Mouse (Mus musculus) embryonic facial prominence, embryonic 14.5 days (tissue): ENCODE measurements around the gene Zfp68. TPM values are rescaled to one million over a fixed set of nuclear protein-coding genes. Genes with fewer than 3 reads are reported as not detected.

Experiments used
- ATAC-seq: fragments of 200-750 bp; cut with Nextera tagmentation; 2 replicates; pipeline ENCODE4 v1.8.0; 2017; ENCODE audit warnings: low read depth, moderate number of reproducible peaks, moderate TSS enrichment
- DNase-seq: peaks from one replicate; pipeline ENCODE4 v3.0.0-alpha.2; 2015; ENCODE audit warnings: low spot score
- H3K27ac ChIP-seq: fragments of 300-500 bp; sonication (generic); replicated peaks from 2 replicates; pipeline ENCODE4 v1.5.1; 2014; ENCODE audit warnings: low read depth, mild to moderate bottlenecking, low read length, moderate library complexity
- H3K27me3 ChIP-seq: fragments of 300-500 bp; sonication (generic); replicated peaks from 2 replicates; pipeline ENCODE4 v1.6.1; 2014; ENCODE audit warnings: low read length; ENCODE audit not compliant: control insufficient read depth, insufficient read depth
- H3K36me3 ChIP-seq: fragments of 300-500 bp; sonication (generic); 2 replicates; pipeline ENCODE4 v1.6.1; 2014; ENCODE audit warnings: low read length, mixed read lengths; ENCODE audit not compliant: control insufficient read depth, insufficient read depth
- H3K4me1 ChIP-seq: fragments of 300-500 bp; sonication (generic); 2 replicates; pipeline ENCODE4 v1.6.1; 2014; ENCODE audit warnings: antibody characterized with exemption, low read length; ENCODE audit not compliant: control insufficient read depth, insufficient read depth
- H3K4me2 ChIP-seq: fragments of 300-500 bp; sonication (generic); 2 replicates; pipeline ENCODE4 v1.6.1; 2014; ENCODE audit warnings: low read depth, mild to moderate bottlenecking, low read length, moderate library complexity, mixed read lengths
- H3K4me3 ChIP-seq: fragments of 300-500 bp; sonication (generic); 2 replicates; pipeline ENCODE4 v1.5.1; 2014; ENCODE audit warnings: low read depth, mild to moderate bottlenecking, low read length
- H3K9ac ChIP-seq: fragments of 300-500 bp; sonication (generic); 2 replicates; pipeline ENCODE4 v1.6.1; 2014; ENCODE audit warnings: low read depth, mild to moderate bottlenecking, low read length, moderate library complexity, mixed read lengths
- H3K9me3 ChIP-seq: fragments of 300-500 bp; sonication (generic); 2 replicates; pipeline ENCODE4 v1.6.1; 2016; ENCODE audit warnings: low read length; ENCODE audit not compliant: control insufficient read depth
- WGBS: fragments of 180-500 bp; shearing (Covaris S2); extraction: QIAGEN DNeasy Blood & Tissue Kit; methylation state at CpG from one replicate; pipeline ENCODE4 v1.1.7; 2014; 5-methylcytosine and 5-hydroxymethylcytosine counted together
- polyA plus RNA-seq: library from polyadenylated mRNA; unstranded; fragments of >200 nt; fragmentation: Nextera tagmentation; extraction: Ambion mirVana; gene quantifications from 2 replicates; pipeline ENCODE4 v1.2.1, GENCODE M21; 2014

The Zfp68 gene
- polyA plus RNA-seq = 70.0 and 70.1 TPM in 2 replicates

DNA sequence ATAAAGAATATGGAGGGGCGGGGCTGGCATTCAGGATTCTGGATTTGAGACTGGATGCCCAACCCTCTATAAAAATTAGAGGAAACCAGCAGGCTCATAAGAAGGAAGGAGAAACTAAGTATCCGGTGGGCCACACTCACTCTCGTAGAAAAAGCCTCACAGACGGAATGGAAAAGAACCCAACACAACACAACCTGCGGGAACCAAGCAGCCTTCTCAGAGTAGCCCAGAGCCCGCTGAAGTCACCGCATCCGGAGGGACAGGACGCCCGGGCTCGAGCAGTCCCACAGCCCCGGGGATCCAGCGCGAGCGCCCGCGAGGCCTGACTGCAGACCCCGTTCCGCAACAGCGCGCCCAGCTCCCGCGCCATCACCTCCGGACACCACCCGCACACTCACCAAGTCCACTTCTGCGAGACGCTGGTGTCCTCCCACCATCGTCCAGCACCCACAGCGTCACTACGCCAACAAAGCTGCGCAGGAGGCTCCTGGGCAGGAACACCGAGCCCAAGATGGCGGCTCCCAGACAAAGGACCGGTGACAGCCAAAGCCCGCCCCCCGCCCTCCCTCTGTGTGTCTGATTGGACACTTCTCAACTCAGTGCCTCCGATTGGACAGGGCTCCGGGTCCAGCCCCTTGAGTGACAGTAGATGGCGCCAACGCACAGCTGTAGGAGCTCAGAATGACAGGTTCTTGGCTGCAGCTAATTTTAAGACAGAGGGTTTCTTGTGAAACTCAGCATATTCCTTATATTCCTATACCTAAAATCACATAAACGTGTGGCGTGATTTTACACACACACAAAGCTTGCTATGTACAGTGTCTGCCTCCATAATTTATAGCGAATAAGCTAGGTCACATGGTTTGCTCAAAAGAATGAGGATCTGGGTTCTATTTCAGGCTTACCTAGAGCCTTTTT, at the start of gene Zfp68:
Gene Zfp68 (minus strand): TSS at position 551 of the 918 bp plus-strand sequence.
- Histone ChIP-seq H3K4me2 (peak within 1 kb of the TSS; percentile 54), H3K9ac (peak within 1 kb of the TSS; percentile 96), H3K4me1 (peaks cover 10% of the 10 kb centered on the region; the same call in 1 of the 2 replicates), H3K36me3 (peaks cover 40% of the 10 kb centered on the region), H3K9me3 (peaks cover 40% of the 10 kb centered on the region), H3K27me3 (no peaks in the 10 kb centered on the region), H3K4me3 (peak within 1 kb of the TSS; percentile 79), H3K27ac (peak within 1 kb of the TSS; percentile 99)
- WGBS = under 1% methylated on average over 37 of the region's 43 CpGs
- peak; percentile 96 for ATAC-seq
- peak; percentile 99 for DNase-seq

DNA sequence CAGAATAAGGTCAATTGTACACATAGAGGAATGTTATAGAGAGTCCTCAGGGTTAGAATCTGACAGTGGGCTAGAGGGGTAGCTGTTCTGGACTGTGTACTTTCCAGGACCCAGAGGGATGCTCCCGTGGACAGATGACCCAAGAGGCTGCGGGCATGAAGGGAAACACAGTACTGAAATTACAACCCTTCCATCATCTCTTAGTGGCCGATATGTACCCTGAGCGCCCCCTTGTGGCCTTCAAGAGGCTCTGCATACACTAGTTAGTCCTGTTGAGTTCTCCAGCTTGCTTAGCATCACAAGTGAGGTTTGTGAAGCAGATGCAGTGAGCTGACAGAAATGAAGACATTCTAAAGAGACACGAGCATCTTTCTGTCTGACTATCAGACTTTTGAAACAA, 39.4 kb upstream of the Zfp68 start:
- WGBS = 5% methylated on average over 5 of the region's 5 CpGs
- Histone ChIP-seq H3K4me3 (no peak overlapping the region), H3K27ac (no peak overlapping the region), H3K36me3 (no peaks in the 10 kb centered on the region), H3K4me2 (no peak overlapping the region), H3K9me3 (no peaks in the 10 kb centered on the region), H3K27me3 (no peaks in the 10 kb centered on the region), H3K4me1 (no peaks in the 10 kb centered on the region), H3K9ac (no peak overlapping the region)
- DNase-seq (peak; percentile 65), ATAC-seq (0 out of 2 replicates have a peak, but pooled peaks have one; percentile 47)

DNA sequence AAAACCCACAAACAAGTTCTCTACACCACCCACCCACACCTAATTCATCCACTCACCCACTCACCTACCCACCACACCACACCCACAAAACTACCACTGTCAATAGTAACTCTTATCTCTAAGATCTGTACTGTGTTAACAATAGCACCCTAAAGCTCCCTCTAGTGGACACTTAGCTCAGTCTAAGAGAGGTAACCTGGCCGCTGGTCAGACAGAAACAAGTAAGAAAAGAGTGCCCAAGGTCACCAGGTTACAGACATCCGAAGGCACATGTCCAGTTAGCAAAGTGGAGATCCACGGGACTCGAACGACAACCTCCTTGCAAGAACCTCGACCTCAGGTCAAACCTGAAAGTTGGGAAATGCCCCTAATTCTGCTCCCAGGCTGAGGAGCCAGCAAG, 38.3 kb upstream of the Zfp68 start:
- H3K27ac ChIP-seq = no peak overlapping the region
- H3K4me3 ChIP-seq = no peak overlapping the region
- 0 out of 2 replicates have a peak, but pooled peaks have one; percentile 65 for ATAC-seq
- no peak overlapping the region for H3K9ac ChIP-seq
- no peaks in the 10 kb centered on the region for H3K27me3 ChIP-seq
- DNase-seq = peak; percentile 73
- no peaks in the 10 kb centered on the region for H3K9me3 ChIP-seq
- peaks cover 4% of the 10 kb centered on the region; the same call in 1 of the 2 replicates for H3K36me3 ChIP-seq
- no peak overlapping the region for H3K4me2 ChIP-seq
- no peaks in the 10 kb centered on the region for H3K4me1 ChIP-seq
- 27% methylated on average over 6 of the region's 6 CpGs for WGBS

DNA sequence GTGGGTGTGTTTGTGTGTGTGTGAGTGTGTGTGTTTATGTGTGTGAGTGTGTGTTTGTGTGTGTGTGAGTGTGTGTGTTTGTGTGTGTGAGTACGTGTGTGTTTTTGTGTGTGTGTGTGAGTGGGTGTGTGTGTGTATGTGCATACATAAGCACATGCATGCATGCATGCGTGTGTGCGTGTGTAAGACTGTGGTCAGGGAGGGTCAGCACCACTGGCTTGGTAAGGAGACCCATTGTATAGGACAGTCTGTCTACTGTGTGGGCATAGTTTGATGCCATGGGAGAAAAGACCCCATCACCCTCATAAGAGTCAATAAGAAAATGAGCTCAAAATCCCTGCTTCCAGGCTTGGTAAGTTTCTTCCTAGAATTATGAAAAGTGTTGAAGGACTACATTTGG, 37.8 kb upstream of the Zfp68 start:
- H3K4me3 ChIP-seq = no peak overlapping the region
- H3K9me3 ChIP-seq = no peaks in the 10 kb centered on the region
- H3K4me2 ChIP-seq = no peak overlapping the region
- no peak overlapping the region for H3K9ac ChIP-seq
- WGBS = 90% methylated on average over 3 of the region's 3 CpGs
- peaks cover 4% of the 10 kb centered on the region; the same call in 1 of the 2 replicates for H3K36me3 ChIP-seq
- no peak for DNase-seq
- no peaks in the 10 kb centered on the region for H3K4me1 ChIP-seq
- no peak for ATAC-seq
- no peak overlapping the region for H3K27ac ChIP-seq
- H3K27me3 ChIP-seq = no peaks in the 10 kb centered on the region

DNA sequence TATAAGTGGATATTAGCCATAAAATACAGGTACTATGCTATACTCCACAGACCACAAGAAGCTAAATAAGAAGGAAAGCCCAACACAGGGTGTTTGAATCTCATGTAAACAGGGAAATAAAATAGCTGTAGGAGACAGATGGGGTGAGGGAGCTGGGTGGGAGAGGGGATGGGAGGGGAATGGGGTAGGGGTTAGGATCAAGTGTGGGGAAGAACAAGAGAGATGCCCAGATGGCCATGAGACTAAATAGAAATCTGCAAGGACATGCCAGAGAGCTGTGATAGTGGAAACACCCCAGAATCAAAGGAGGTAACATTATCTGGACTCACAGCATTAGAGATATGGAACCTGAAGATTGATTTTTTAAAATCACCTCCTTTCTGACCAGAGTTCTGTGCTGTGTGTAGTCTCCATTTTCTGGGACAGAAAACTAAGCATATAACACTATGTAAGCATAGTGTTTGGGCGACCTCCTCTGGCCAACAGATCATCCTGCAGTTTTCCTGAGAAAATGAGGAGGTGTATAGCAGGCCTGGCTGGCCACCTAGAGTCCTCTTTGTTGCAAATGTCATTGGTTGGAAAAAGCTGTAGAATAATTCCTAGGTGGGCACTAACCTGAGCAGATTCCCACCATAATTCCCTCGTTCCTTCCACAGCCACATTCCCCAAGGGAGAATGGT, 37.1 kb upstream of the Zfp68 start:
- 17% methylated on average over 2 of the region's 2 CpGs for WGBS
- no peaks in the 10 kb centered on the region for H3K9me3 ChIP-seq
- no peak overlapping the region for H3K27ac ChIP-seq
- no peaks in the 10 kb centered on the region for H3K4me1 ChIP-seq
- no peak overlapping the region for H3K4me3 ChIP-seq
- H3K9ac ChIP-seq = no peak overlapping the region
- DNase-seq (peak; percentile 73), ATAC-seq (peak; percentile 93)
- no peaks in the 10 kb centered on the region for H3K27me3 ChIP-seq
- H3K4me2 ChIP-seq = no peak overlapping the region
- H3K36me3 ChIP-seq = peaks cover 10% of the 10 kb centered on the region

DNA sequence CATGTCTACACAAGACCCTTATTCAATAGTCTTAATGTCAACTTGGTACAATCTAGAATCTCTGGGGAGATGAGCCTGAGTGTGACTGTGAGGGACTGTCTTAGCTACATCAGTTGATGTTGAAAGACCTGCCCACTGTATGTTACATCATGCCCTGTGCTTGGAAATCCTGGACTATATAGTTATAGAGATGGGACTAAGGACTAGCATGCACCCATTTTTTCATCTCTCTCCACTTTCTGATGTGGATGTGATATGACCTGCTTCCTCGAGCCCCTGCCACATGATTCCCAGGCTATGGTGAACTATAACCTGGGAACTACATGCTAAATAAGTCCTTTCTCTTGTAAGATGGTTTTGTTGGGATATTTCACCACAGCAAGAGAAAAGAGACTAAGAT, 33.4 kb upstream of the Zfp68 start:
- H3K4me1 ChIP-seq = no peaks in the 10 kb centered on the region
- H3K4me2 ChIP-seq = no peak overlapping the region
- no peaks in the 10 kb centered on the region for H3K27me3 ChIP-seq
- H3K27ac ChIP-seq = no peak overlapping the region
- no peak for DNase-seq
- H3K9me3 ChIP-seq = no peaks in the 10 kb centered on the region
- peaks cover 31% of the 10 kb centered on the region for H3K36me3 ChIP-seq
- H3K4me3 ChIP-seq = no peak overlapping the region
- 100% methylated on average over 1 of the region's 1 CpGs for WGBS
- H3K9ac ChIP-seq = no peak overlapping the region
- no peak for ATAC-seq

DNA sequence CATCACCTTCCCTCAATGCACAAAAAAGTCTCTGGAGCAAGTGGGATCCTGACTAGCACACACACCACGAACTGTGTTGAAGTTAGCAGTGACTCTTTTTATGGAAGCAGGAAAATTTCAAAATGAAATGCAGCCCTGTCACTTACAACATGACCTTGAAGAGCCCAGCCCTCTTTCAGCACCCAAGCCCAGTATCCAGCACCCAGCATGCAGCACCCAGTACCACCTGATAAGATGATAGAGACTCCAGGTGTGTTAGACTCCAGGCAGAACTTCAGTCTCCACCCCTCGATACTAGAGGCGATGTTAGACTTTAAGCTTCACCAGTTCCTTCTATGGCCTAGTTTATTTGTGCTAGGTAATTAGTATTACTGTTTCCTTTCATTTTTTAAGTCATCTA, 22.2 kb upstream of the Zfp68 start:
- no peak for ATAC-seq
- Histone ChIP-seq H3K4me3 (no peak overlapping the region), H3K4me1 (no peaks in the 10 kb centered on the region), H3K27me3 (no peaks in the 10 kb centered on the region), H3K4me2 (no peak overlapping the region), H3K9me3 (no peaks in the 10 kb centered on the region), H3K27ac (no peak overlapping the region), H3K36me3 (peaks cover 73% of the 10 kb centered on the region), H3K9ac (no peak overlapping the region)
- DNase-seq = no peak
- WGBS = 95% methylated on average over 3 of the region's 3 CpGs

DNA sequence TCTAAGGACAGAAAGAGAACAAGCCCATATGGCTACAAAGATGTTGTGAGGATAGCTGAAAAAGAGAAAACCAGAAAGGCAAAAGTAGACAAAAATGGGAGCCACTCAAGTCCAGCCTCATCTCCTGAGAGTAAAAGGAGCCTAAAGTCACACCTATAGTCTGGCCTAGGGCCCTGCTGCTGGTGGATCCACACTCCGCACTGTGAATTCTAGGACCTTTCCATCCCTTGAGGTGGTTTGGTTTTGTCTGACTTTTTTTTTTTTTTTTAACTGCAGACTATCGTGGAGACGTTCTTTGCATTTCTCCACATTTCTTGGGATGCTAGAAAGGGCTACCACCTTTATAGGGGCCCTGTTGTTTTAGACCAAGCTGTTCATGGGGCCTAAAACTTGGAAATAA, 21.5 kb upstream of the Zfp68 start:
- DNase-seq (no peak), ATAC-seq (no peak)
- no peaks in the 10 kb centered on the region for H3K4me1 ChIP-seq
- H3K36me3 ChIP-seq = peaks cover 73% of the 10 kb centered on the region
- H3K9me3 ChIP-seq = no peaks in the 10 kb centered on the region
- no peak overlapping the region for H3K4me2 ChIP-seq
- no peak overlapping the region for H3K4me3 ChIP-seq
- H3K27me3 ChIP-seq = no peaks in the 10 kb centered on the region
- H3K27ac ChIP-seq = no peak overlapping the region
- H3K9ac ChIP-seq = no peak overlapping the region
- 91% methylated on average over 3 of the region's 3 CpGs for WGBS
